Mouse (Mus musculus): ENCODE measurements at regions not wholly inside any gene's neighbourhood (a gene's known extent, or its start where the extent isn't known, plus 50 kb on each side); places are given as distances from the start of the nearest gene placed in this dataset.
"Not testable (repeated sequence)": the region's sequence is repeated elsewhere in the genome, so short reads cannot be mapped to it uniquely, and the experiment has no call there.

DNA sequence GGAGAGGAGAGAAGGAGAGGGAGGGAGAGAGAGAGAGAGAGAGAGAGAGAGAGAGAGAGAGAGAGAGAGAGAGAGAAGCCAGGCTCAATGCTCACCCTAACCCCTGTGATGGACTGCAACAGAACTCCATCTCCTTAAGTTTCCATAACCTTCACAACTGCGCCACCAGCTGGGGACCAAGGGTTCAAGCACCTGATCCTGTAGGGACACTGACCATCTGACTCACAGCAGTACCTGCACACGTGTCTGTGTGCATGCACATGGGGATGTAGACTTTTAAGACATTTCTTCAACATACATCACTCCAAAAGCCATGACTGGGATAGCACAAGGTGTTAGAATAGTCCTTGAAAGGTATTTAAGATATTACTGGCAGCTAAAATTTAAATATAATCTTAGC lies 85.2 kb upstream of the Ttc29 start:
- intact Hi-C loops (cut with DNase I): no loop called here

GRCm38 (mm10) chr8:78129061-78129460 lies 84.0 kb upstream of the Ttc29 start:
- intact Hi-C loops (cut with DNase I): no loop called here
- DNase-seq: no peak

More for the DNA sequence above, 85.2 kb upstream of the Ttc29 start:
- DNase-seq: peak; percentile 57

DNA sequence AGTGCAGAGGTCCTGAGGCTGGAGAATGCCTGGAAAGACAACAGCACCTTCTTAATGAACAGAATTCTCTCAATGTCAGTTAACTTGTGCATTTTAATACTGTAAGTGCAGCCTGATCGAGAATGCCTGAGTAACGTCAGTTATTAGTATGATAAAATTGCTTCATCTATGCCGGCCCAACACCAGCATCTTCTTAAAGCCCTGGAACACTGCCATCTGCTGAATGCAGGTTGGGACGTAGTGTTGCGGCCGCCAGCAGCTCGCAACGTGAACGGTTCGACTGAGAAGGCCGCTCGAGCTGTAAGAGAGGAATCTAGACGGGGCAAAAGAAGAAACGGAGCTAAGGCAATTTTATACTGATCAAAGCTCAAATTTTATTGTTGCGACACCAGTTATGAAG lies 73.6 kb upstream of the Ttc29 start:
- intact Hi-C loops (cut with DNase I); DNase-seq: not testable (repeated sequence)

- no peak for DNase-seq
- intact Hi-C loops (cut with DNase I): no loop called here
Measured at GRCm38 (mm10) chr8:78147170-78147569, 65.9 kb upstream of the Ttc29 start.

- no peak for DNase-seq
- intact Hi-C loops (cut with DNase I): no loop called here
Measured at GRCm38 (mm10) chr8:78148006-78148405, 65.1 kb upstream of the Ttc29 start.

GRCm38 (mm10) chr8:78154873-78155272 lies 58.2 kb upstream of the Ttc29 start:
- intact Hi-C loops (cut with DNase I): no loop called here
- DNase-seq: no peak

DNA sequence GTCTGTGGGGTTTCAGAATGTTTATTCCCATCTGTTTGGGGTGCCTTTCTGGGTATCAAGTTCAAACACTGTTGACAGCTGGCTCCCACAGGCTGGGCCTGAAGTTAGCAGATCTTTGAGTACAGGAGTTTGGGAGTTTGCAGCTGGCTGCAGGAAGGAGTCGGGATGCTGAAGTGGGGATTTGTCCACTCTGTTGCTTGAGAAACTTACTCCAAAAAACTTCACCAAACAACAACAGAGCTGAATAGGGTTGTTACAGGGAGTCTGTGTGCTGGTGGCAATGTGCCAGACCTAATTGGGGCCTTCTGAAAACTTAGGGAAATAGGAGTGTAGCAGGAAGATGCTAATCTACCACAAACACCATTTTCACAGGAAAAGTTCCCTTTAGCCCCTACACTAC lies 51.1 kb upstream of the Ttc29 start:
- intact Hi-C loops (cut with DNase I): no loop called here

DNA sequence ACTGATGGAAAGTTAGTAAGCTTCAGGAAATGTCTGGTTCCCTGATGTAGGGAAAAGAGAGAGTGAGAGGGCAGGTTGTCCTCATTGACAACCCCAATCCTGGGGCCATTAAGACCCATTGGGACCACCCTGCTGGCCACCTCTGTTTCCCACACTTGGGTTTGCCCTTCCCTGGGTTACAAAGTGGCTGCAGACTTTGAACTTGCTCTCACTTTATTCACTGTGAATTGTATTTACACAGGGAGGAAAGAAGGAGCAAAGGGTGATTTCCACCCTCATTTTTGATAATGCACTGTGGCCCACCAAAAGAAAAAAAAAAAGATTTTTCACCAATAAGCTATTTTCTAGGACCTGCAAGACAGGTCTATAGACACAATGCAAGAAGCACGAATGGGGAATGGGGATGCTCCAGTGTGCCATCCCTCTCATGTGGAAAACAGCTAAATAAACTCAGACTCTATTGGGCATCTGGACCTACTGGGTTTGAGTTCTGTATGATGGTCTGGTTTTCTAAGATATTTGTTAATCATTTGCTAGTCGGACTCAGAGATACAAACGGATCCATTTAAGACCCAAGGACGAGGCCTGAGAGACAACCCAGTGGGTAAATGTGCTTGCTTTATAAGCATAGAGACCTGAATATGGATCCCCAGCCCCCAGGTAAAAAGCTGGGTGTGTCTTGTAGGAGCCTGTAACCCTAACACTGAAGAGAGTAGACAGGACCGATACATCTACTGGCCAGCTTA lies 50.2 kb upstream of the Ttc29 start:
- no peak for DNase-seq
- intact Hi-C loops (cut with DNase I): no loop called here

More for the DNA sequence above, 51.1 kb upstream of the Ttc29 start:
- DNase-seq: peak; percentile 6

Measured in left cerebral cortex, postnatal 4 days (tissue).